In genomic region chr10:39540995-39541394, GRCm38 (mm10) we compare ENCODE assay signal across 9 mouse cellular contexts.
DNase-seq lines count a peak whose midpoint lies in the region; ATAC-seq lines count a peak whose summit lies in the region.
"Had no signal": no experiment of that assay in that cellular context is flagged by ENCODE, and none has a peak within 500 bp of the region (broad histone marks: within the 10 kb centered on the region; RNA-seq: fewer than 3 reads in every experiment).

No protein-coding gene starts in this region.

- intact Hi-C loops in left cerebral cortex, postnatal 4 days (cut with DNase I): loop anchor here (5.0 to 10.0 kb wide), 2 partner anchors 94 to 191 kb away; partner anchors contain the start of gene Rev3l

- no peak overlapping the region for H3K4me2 ChIP-seq in lung, embryonic 15.5 days
- no peak overlapping the region for H3K4me2 ChIP-seq in hindbrain, embryonic 16.5 days (ENCODE audit: low read length)

- H3K9ac ChIP-seq in lung, embryonic 15.5 days: no peak overlapping the region
- peak overlapping the region; percentile 53 for H3K9ac ChIP-seq in hindbrain, embryonic 16.5 days (ENCODE audit: low read depth, low read length)

- H3K4me3 ChIP-seq in lung, embryonic 15.5 days: no peak overlapping the region
- H3K4me3 ChIP-seq in hindbrain, embryonic 16.5 days (ENCODE audit: low read length): no peak overlapping the region
- H3K4me3 ChIP-seq: myocyte had no signal

- H3K4me1 ChIP-seq in lung, embryonic 15.5 days: peaks cover 56% of the 10 kb centered on the region
- H3K4me1 ChIP-seq in hindbrain, embryonic 16.5 days (ENCODE audit: control insufficient read depth, insufficient read depth, low read depth, low read length): peaks cover 52% of the 10 kb centered on the region

- ATAC-seq in lung, embryonic 15.5 days (ENCODE audit: borderline replicate concordance, extremely low read depth, low FRiP score, low TSS enrichment): no peak
- ATAC-seq in hindbrain, embryonic 16.5 days: peak; percentile 75
- ATAC-seq in erythroid progenitor cell, adult 5-6 weeks (replicated peaks; ENCODE audit: low FRiP score, poor library complexity, severe bottlenecking): no peak

- WGBS in lung, embryonic 15.5 days: 18% methylated on average over 7 of the region's 7 CpGs
- under 1% methylated on average over 7 of the region's 7 CpGs for WGBS in hindbrain, embryonic 16.5 days

- DNase-seq in lung, postnatal 25 days (ENCODE audit: low spot score): no peak
- DNase-seq in embryo, embryonic 9.5 days (ENCODE audit: extremely low spot score): peak; percentile 50
- peak; percentile 57 for DNase-seq in left cerebral cortex, postnatal 4 days
- peak; percentile 61 for DNase-seq in retina, postnatal 7 days (ENCODE audit: low read depth, low spot score)
- DNase-seq in spleen, adult 12 weeks (ENCODE audit: low spot score): no peak

- peak overlapping the region; percentile 81 for H3K27ac ChIP-seq in lung, embryonic 15.5 days
- H3K27ac ChIP-seq in hindbrain, embryonic 16.5 days (ENCODE audit: low read depth, low read length): peak overlapping the region; percentile 91

- 0 out of 2 replicates have a peak, but pooled peaks cover 4% of the 10 kb centered on the region for H3K36me3 ChIP-seq in lung, embryonic 15.5 days
- no peaks in the 10 kb centered on the region for H3K36me3 ChIP-seq in hindbrain, embryonic 16.5 days (ENCODE audit: control insufficient read depth, insufficient read depth, low read length)

- no peaks in the 10 kb centered on the region for H3K27me3 ChIP-seq in lung, embryonic 15.5 days
- H3K27me3 ChIP-seq in hindbrain, embryonic 16.5 days (replicated peaks; ENCODE audit: control insufficient read depth, insufficient read depth, low read length): no peaks in the 10 kb centered on the region

- H3K9me3 ChIP-seq in lung, embryonic 15.5 days: no peaks in the 10 kb centered on the region
- H3K9me3 ChIP-seq in hindbrain, embryonic 16.5 days (ENCODE audit: control insufficient read depth, low read length): no peaks in the 10 kb centered on the region

Comparison
In these comparisons a context has a peak if more than half of its experiments do, and no peak if none do; other contexts are left out.
1. DNase-seq: peak in embryo, embryonic 9.5 days (single experiment), left cerebral cortex, postnatal 4 days (single experiment) and retina, postnatal 7 days (single experiment); none in lung, postnatal 25 days (single experiment) and spleen, adult 12 weeks (single experiment).